Mouse (Mus musculus) intestine, embryonic 14.5 days (tissue): ENCODE data around the gene Dtx1. TPM values are rescaled to one million over a fixed set of nuclear protein-coding genes. Genes with fewer than 3 reads are reported as not detected.

Source experiments
- ATAC-seq: fragments of 200-750 bp; cut with Nextera tagmentation; replicated peaks from 2 replicates; pipeline ENCODE4 v1.8.0; 2017; ENCODE audit warnings: low read depth, moderate number of reproducible peaks, moderate TSS enrichment, moderate library complexity; ENCODE audit not compliant: low FRiP score, low TSS enrichment
- DNase-seq: peaks from one replicate; pipeline ENCODE4 v3.0.0-alpha.2; 2018; ENCODE audit warnings: low spot score
- H3K27ac ChIP-seq: fragments of 300-500 bp; sonication (generic); 2 replicates; pipeline ENCODE4 v1.5.1; 2014; ENCODE audit warnings: low read depth, mild to moderate bottlenecking, control low read depth
- H3K27me3 ChIP-seq: fragments of 300-500 bp; sonication (generic); replicated peaks from 2 replicates; pipeline ENCODE4 v1.6.1; 2014; ENCODE audit warnings: low read length, control low read depth; ENCODE audit not compliant: control insufficient read depth, insufficient read depth
- H3K36me3 ChIP-seq: fragments of 300-500 bp; sonication (generic); 2 replicates; pipeline ENCODE4 v1.6.1; 2014; ENCODE audit warnings: low read length, control low read depth; ENCODE audit not compliant: control insufficient read depth, insufficient read depth
- H3K4me1 ChIP-seq: fragments of 300-500 bp; sonication (generic); replicated peaks from 2 replicates; pipeline ENCODE4 v1.6.1; 2014; ENCODE audit warnings: low read length, control low read depth, mixed read lengths; ENCODE audit not compliant: control insufficient read depth, insufficient read depth
- H3K4me2 ChIP-seq: fragments of 300-500 bp; sonication (generic); 2 replicates; pipeline ENCODE4 v1.6.1; 2014; ENCODE audit warnings: low read length
- H3K4me3 ChIP-seq: fragments of 300-500 bp; sonication (generic); 2 replicates; pipeline ENCODE4 v1.5.1; 2014; ENCODE audit warnings: low read depth, low read length, control low read depth, mixed read lengths
- H3K9ac ChIP-seq: fragments of 300-500 bp; sonication (generic); 2 replicates; pipeline ENCODE4 v1.6.1; 2014; ENCODE audit warnings: mild to moderate bottlenecking, low read length
- H3K9me3 ChIP-seq: fragments of 300-500 bp; sonication (generic); 2 replicates; pipeline ENCODE4 v1.6.1; 2016; ENCODE audit warnings: low read length, control low read depth; ENCODE audit not compliant: control insufficient read depth
- WGBS: fragments of 180-500 bp; shearing (Covaris S2); extraction: QIAGEN DNeasy Blood & Tissue Kit; methylation state at CpG from one replicate; pipeline ENCODE4 v1.1.7; 2014; 5-methylcytosine and 5-hydroxymethylcytosine counted together
- polyA plus RNA-seq: library from polyadenylated mRNA; unstranded; fragments of >200 nt; fragmentation: Nextera tagmentation; extraction: Ambion mirVana; gene quantifications from 2 replicates; pipeline ENCODE4 v1.2.1, GENCODE M21; 2014

Dtx1 gene
- polyA plus RNA-seq, 1 experiment from 2014 or later: 3.7 TPM

- no peak overlapping the region for H3K4me3 ChIP-seq
- no peaks in the 10 kb centered on the region for H3K4me1 ChIP-seq
- H3K36me3 ChIP-seq: no peaks in the 10 kb centered on the region
- DNase-seq: no peak
- H3K4me2 ChIP-seq: no peak overlapping the region
- H3K27ac ChIP-seq: no peak overlapping the region
- H3K9me3 ChIP-seq: no peaks in the 10 kb centered on the region
- WGBS: 56% methylated on average over 1 of the region's 1 CpGs
- no peaks in the 10 kb centered on the region for H3K27me3 ChIP-seq
- ATAC-seq: no peak
- no peak overlapping the region for H3K9ac ChIP-seq
Measured at GRCm38 (mm10) chr5:120732740-120733139, 21.0 kb upstream of the Dtx1 start.

DNA sequence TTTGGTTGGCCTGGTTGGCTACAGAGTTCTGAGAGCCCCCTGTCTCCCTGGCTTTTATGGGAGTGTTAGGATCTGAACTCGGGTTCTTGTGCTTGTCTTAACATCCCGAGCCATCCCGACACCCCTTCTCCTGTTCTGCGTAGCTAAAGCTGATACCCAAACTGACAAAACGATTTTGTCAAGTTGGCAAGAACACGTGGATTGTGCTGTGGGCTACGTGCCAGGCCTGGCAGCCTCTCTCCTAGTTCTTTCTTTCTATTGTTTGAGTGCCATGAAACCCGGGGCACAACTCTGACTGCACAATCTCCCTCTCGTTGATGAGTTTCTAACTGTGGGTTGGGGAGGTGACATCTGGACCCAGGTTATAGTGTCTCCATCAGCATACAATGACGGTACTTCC, 17.6 kb upstream of the Dtx1 start:
- no peak for DNase-seq
- H3K4me3 ChIP-seq: no peak overlapping the region
- no peaks in the 10 kb centered on the region for H3K9me3 ChIP-seq
- H3K27me3 ChIP-seq: no peaks in the 10 kb centered on the region
- 84% methylated on average over 10 of the region's 10 CpGs for WGBS
- no peaks in the 10 kb centered on the region for H3K36me3 ChIP-seq
- H3K27ac ChIP-seq: no peak overlapping the region
- H3K4me1 ChIP-seq: no peaks in the 10 kb centered on the region
- H3K9ac ChIP-seq: no peak overlapping the region
- H3K4me2 ChIP-seq: no peak overlapping the region
- ATAC-seq: no peak

- no peak overlapping the region for H3K9ac ChIP-seq
- no peak overlapping the region for H3K4me3 ChIP-seq
- no peak for ATAC-seq
- no peaks in the 10 kb centered on the region for H3K27me3 ChIP-seq
- H3K36me3 ChIP-seq: no peaks in the 10 kb centered on the region
- H3K4me2 ChIP-seq: no peak overlapping the region
- no peak for DNase-seq
- no peak overlapping the region for H3K27ac ChIP-seq
- 49% methylated on average over 12 of the region's 12 CpGs for WGBS
- 0 out of 2 replicates have a peak, but pooled peaks cover 3% of the 10 kb centered on the region for H3K9me3 ChIP-seq
- no peaks in the 10 kb centered on the region for H3K4me1 ChIP-seq
Measured at GRCm38 (mm10) chr5:120725811-120726455, 14.2 kb upstream of the Dtx1 start.

DNA sequence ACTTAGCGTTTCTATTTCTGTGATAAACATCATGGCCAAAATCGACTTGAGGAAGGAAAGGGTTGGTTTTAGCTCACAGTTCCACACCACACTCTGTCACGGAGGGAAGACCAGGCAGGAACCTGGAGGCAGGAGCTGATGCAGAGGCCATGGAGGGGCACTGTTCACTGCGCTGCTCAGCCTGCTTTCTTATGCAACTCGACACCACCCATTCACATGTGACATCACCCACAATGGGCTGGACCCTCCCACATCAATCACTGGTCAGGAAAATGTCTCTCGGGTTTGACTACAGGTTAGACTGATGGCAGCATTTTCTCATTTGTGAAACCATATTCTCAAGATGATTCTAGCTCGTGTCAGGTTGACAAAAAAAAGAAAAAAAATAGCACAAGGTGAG, 9.3 kb upstream of the Dtx1 start:
- Histone ChIP-seq H3K36me3 (no peaks in the 10 kb centered on the region), H3K4me2 (no peak overlapping the region), H3K4me3 (no peak overlapping the region), H3K9ac (no peak overlapping the region), H3K27me3 (no peaks in the 10 kb centered on the region), H3K9me3 (0 out of 2 replicates have a peak, but pooled peaks cover 3% of the 10 kb centered on the region), H3K27ac (no peak overlapping the region), H3K4me1 (no peaks in the 10 kb centered on the region)
- DNase-seq (no peak), ATAC-seq (no peak)
- WGBS: 53% methylated on average over 7 of the region's 7 CpGs

DNA sequence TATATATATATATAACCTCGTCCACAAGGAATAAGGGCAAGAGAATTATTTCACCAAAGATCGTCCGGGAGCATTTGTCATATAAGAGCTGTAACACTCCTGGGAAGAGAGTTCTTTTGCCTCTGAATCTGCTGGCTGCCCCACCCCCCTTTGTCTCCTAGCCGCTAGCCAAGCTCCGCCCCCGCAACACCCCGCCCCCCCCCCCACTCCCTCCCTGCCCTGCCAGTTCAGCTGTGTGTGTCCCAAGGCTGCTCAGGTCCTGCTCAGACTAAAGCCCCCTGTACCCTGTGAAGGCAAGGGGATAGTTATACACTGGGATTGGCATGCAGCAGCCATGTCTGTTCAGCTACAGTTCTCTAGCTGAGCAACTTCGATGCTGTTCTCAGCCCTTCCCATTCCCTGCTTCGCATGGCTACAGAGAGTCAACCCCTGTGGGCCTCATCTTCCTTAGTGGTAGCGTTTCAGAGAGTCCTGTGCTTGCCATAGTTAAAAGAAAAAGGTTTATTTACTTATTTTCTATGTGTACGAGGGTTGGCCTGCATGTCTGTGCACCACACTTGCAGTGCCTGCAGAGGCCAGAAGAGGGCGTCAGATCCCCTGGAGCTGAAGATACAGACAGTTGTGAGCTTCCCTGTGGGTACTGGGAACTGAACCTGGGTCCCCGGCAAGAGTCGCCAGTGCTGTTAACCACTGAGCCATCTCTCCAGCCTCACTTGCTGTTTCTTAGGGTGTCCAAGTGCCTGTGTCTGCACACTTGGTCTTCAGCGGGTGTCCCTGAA, 7.1 kb upstream of the Dtx1 start:
- DNase-seq: no peak
- Histone ChIP-seq H3K9me3 (0 out of 2 replicates have a peak, but pooled peaks cover 3% of the 10 kb centered on the region), H3K27me3 (peaks cover 6% of the 10 kb centered on the region; the same call in 1 of the 2 replicates), H3K36me3 (no peaks in the 10 kb centered on the region), H3K27ac (no peak overlapping the region), H3K4me1 (no peaks in the 10 kb centered on the region), H3K4me2 (no peak overlapping the region), H3K4me3 (no peak overlapping the region), H3K9ac (no peak overlapping the region)
- ATAC-seq: no peak; the same call in 1 of the 2 replicates
- 49% methylated on average over 15 of the region's 15 CpGs for WGBS

DNA sequence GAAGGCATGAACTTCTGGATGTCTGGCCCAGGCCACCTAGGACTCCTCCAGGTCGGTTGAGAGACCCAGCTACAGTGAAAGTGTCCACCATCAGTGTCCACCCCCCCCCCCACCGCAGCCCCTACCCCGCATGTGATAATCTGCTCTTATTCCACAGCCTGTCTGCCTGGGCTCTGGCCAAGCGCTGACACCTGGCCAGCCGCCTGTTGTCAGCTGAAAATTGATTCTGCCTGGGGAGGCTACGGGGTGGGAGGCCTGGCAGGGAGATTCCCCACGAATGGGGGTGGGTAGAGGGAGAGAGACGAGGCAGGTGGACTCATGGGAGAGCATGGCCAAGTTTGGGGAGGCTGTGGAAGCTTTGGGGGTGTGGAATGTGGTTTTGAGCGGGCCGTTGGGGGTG, 5.4 kb upstream of the Dtx1 start:
- Histone ChIP-seq H3K36me3 (no peaks in the 10 kb centered on the region), H3K9ac (no peak overlapping the region), H3K4me3 (no peak overlapping the region), H3K27ac (no peak overlapping the region), H3K27me3 (peaks cover 21% of the 10 kb centered on the region), H3K4me1 (no peaks in the 10 kb centered on the region), H3K4me2 (no peak overlapping the region), H3K9me3 (0 out of 2 replicates have a peak, but pooled peaks cover 3% of the 10 kb centered on the region)
- WGBS: 59% methylated on average over 10 of the region's 10 CpGs
- DNase-seq: no peak
- ATAC-seq: no peak

GRCm38 (mm10) chr5:120714314-120714713, 2.6 kb upstream of the Dtx1 start:
- no peak overlapping the region for H3K4me3 ChIP-seq
- H3K9me3 ChIP-seq: no peaks in the 10 kb centered on the region
- no peaks in the 10 kb centered on the region for H3K36me3 ChIP-seq
- WGBS: 1% methylated on average over 16 of the region's 16 CpGs
- H3K9ac ChIP-seq: no peak overlapping the region
- DNase-seq: peak; percentile 92
- H3K4me1 ChIP-seq: peaks cover 3% of the 10 kb centered on the region; the same call in 1 of the 2 replicates
- H3K27ac ChIP-seq: no peak overlapping the region
- ATAC-seq: no peak
- H3K27me3 ChIP-seq: peaks cover 49% of the 10 kb centered on the region
- H3K4me2 ChIP-seq: no peak overlapping the region

DNA sequence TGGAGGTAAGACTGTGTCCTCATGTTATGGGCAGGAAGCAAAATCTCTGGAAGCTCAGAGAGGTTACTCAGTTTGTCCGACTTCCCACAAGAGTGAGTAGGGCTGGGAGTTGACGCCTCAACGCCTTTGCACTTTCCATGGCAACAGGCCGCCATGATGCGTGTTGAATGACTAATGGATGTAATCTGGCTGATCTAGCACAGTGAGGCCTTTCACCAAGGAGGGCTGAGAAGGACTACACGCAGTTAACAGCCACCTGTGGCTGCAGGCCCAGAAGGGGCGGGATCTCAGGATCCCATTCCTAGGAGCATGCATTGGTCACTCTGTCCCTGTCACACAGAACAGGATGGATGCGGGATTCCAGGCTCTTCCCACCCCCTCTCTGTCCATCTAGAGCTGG, 994 bp upstream of the Dtx1 start:
- no peak overlapping the region for H3K4me2 ChIP-seq
- DNase-seq (no peak), ATAC-seq (no peak)
- WGBS: 72% methylated on average over 8 of the region's 8 CpGs
- no peak overlapping the region for H3K9ac ChIP-seq
- H3K27me3 ChIP-seq: peaks cover 50% of the 10 kb centered on the region
- no peaks in the 10 kb centered on the region for H3K36me3 ChIP-seq
- H3K4me1 ChIP-seq: peaks cover 3% of the 10 kb centered on the region; the same call in 1 of the 2 replicates
- no peak overlapping the region for H3K27ac ChIP-seq
- H3K9me3 ChIP-seq: no peaks in the 10 kb centered on the region
- H3K4me3 ChIP-seq: no peak overlapping the region
